Mouse (Mus musculus): ENCODE data around the gene Rfesd.

Rfesd gene

GRCm38 (mm10) chr13:75976649-75977048, 41.9 kb downstream of the Rfesd start:
- DNase-seq: no peak

- DNase-seq: no peak
Measured at GRCm38 (mm10) chr13:75976218-75976617, 42.3 kb downstream of the Rfesd start.

GRCm38 (mm10) chr13:75975629-75976028, 42.9 kb downstream of the Rfesd start:
- no peak for DNase-seq

- DNase-seq: no peak
Measured at GRCm38 (mm10) chr13:75974481-75974880, 44.0 kb downstream of the Rfesd start.

GRCm38 (mm10) chr13:75966850-75967249, 51.7 kb downstream of the Rfesd start, which contains the start of gene Spata9:
Gene Spata9, plus strand, starts transcription at chr13:75967150.
- no peak for DNase-seq

- no peak for DNase-seq
Measured at GRCm38 (mm10) chr13:75955357-75955992, 63.0 kb downstream of the Rfesd start.

All from B cell, adult 2 months (primary cell).